In genomic region chr17:25638442-25638841, GRCm38 (mm10) we compare ENCODE assay signal across 29 mouse cellular contexts. TPM values are rescaled to one million over a fixed set of nuclear protein-coding genes. Genes with fewer than 3 reads are reported as not detected.
DNase-seq lines count a peak whose midpoint lies in the region; ATAC-seq lines count a peak whose summit lies in the region.
"Had no signal": no experiment of that assay in that cellular context is flagged by ENCODE, and none has a peak within 500 bp of the region (broad histone marks: within the 10 kb centered on the region; RNA-seq: fewer than 3 reads in every experiment).

No protein-coding gene starts in this region.

- ATAC-seq in forebrain, embryonic 12.5 days (ENCODE audit: low FRiP score): no peak
- ATAC-seq: forebrain, postnatal 0 days; hindbrain, embryonic 16.5 days had no signal

- no peak overlapping the region for H3K4me3 ChIP-seq in forebrain, embryonic 10.5 days
- H3K4me3 ChIP-seq in forebrain, embryonic 12.5 days (replicated peaks): no peak overlapping the region
- no peak overlapping the region for H3K4me3 ChIP-seq in embryonic facial prominence, embryonic 10.5 days
- H3K4me3 ChIP-seq in limb, embryonic 10.5 days: no peak overlapping the region
- H3K4me3 ChIP-seq: embryonic facial prominence, embryonic 13.5 days; heart, adult 2 months; heart, embryonic 12.5 days; layer of hippocampus, adult 2 months; left cerebral cortex, adult 2 months; limb, embryonic 13.5 days; liver, embryonic 15.5 days; megakaryocyte, embryonic 14.5 days; midbrain, embryonic 12.5 days; myocyte; neural tube, embryonic 12.5 days had no signal

- 91% methylated on average over 4 of the region's 4 CpGs for WGBS in forebrain, embryonic 10.5 days
- WGBS in forebrain, embryonic 12.5 days: 89% methylated on average over 4 of the region's 4 CpGs
- 87% methylated on average over 4 of the region's 4 CpGs for WGBS in embryonic facial prominence, embryonic 10.5 days
- WGBS in limb, embryonic 10.5 days: 85% methylated on average over 4 of the region's 4 CpGs

- H3K36me3 ChIP-seq in forebrain, embryonic 10.5 days (replicated peaks): peaks cover 19% of the 10 kb centered on the region
- H3K36me3 ChIP-seq in forebrain, embryonic 12.5 days (replicated peaks): peaks cover 14% of the 10 kb centered on the region; the same call in 1 of the 2 replicates
- H3K36me3 ChIP-seq in embryonic facial prominence, embryonic 10.5 days (replicated peaks): peaks cover 34% of the 10 kb centered on the region
- H3K36me3 ChIP-seq in limb, embryonic 10.5 days: peaks cover 19% of the 10 kb centered on the region
- H3K36me3 ChIP-seq: liver, embryonic 15.5 days had no signal

- peaks cover 59% of the 10 kb centered on the region for H3K4me1 ChIP-seq in forebrain, embryonic 10.5 days
- H3K4me1 ChIP-seq in forebrain, embryonic 12.5 days: peaks cover 21% of the 10 kb centered on the region
- peaks cover 75% of the 10 kb centered on the region for H3K4me1 ChIP-seq in embryonic facial prominence, embryonic 10.5 days
- H3K4me1 ChIP-seq in limb, embryonic 10.5 days: peaks cover 79% of the 10 kb centered on the region

- no peak for DNase-seq in forebrain, embryonic 10.5 days (ENCODE audit: extremely low spot score, low spot score)
- DNase-seq in kidney, postnatal 36 days: peak; percentile 16 to 20
- no peak for DNase-seq in kidney, postnatal 10 days
- DNase-seq in embryonic facial prominence, embryonic 10.5 days (ENCODE audit: low spot score): no peak
- DNase-seq in limb, embryonic 10.5 days (ENCODE audit: low spot score): no peak
- DNase-seq in cerebellum, adult 11 months: no peak
- DNase-seq in B cell, adult 2 months: no peak
- DNase-seq: adrenal gland, postnatal 10 days; cerebellum, adult 9-10 months; cerebellum, postnatal 36 days; forebrain, postnatal 0 days; heart, adult 2 months; lung, postnatal 4 days; thymus, adult 2 months; thymus, postnatal 36 days had no signal

- peak overlapping the region; percentile 0; the same call in 1 of the 2 replicates for H3K27ac ChIP-seq in forebrain, embryonic 10.5 days
- H3K27ac ChIP-seq in forebrain, embryonic 12.5 days: no peak overlapping the region
- peak overlapping the region; percentile 70; the same call in 1 of the 2 replicates for H3K27ac ChIP-seq in embryonic facial prominence, embryonic 10.5 days (replicated peaks)
- peak overlapping the region; percentile 4 for H3K27ac ChIP-seq in limb, embryonic 10.5 days
- H3K27ac ChIP-seq: embryonic facial prominence, embryonic 13.5 days; heart, adult 2 months; kidney, postnatal 0 days; layer of hippocampus, adult 2 months; left cerebral cortex, adult 2 months; limb, embryonic 13.5 days; liver, embryonic 15.5 days; midbrain, embryonic 12.5 days; neural tube, embryonic 12.5 days had no signal

- no peaks in the 10 kb centered on the region for H3K27me3 ChIP-seq in forebrain, embryonic 10.5 days (ENCODE audit: poor library complexity, severe bottlenecking)
- H3K27me3 ChIP-seq in forebrain, embryonic 12.5 days: no peaks in the 10 kb centered on the region
- no peaks in the 10 kb centered on the region for H3K27me3 ChIP-seq in embryonic facial prominence, embryonic 10.5 days (replicated peaks; ENCODE audit: low read depth, poor library complexity, severe bottlenecking)
- H3K27me3 ChIP-seq in limb, embryonic 10.5 days (ENCODE audit: low read depth, poor library complexity, severe bottlenecking): peaks cover 10% of the 10 kb centered on the region; the same call in 1 of the 2 replicates
- H3K27me3 ChIP-seq: embryonic facial prominence, embryonic 13.5 days; heart, embryonic 12.5 days; limb, embryonic 13.5 days; liver, embryonic 15.5 days; midbrain, embryonic 12.5 days; neural tube, embryonic 12.5 days had no signal

- H3K9ac ChIP-seq in forebrain, embryonic 12.5 days: no peak overlapping the region
- H3K9ac ChIP-seq: embryonic facial prominence, embryonic 13.5 days; forebrain, postnatal 0 days; heart, embryonic 12.5 days; limb, embryonic 13.5 days; liver, embryonic 15.5 days; midbrain, embryonic 12.5 days; neural tube, embryonic 12.5 days had no signal

- no peaks in the 10 kb centered on the region for H3K9me3 ChIP-seq in forebrain, embryonic 10.5 days
- no peaks in the 10 kb centered on the region for H3K9me3 ChIP-seq in forebrain, embryonic 12.5 days
- H3K9me3 ChIP-seq in embryonic facial prominence, embryonic 10.5 days: no peaks in the 10 kb centered on the region
- no peaks in the 10 kb centered on the region for H3K9me3 ChIP-seq in limb, embryonic 10.5 days (replicated peaks)
- H3K9me3 ChIP-seq: embryonic facial prominence, embryonic 13.5 days; G1E; heart, embryonic 12.5 days; limb, embryonic 13.5 days; liver, embryonic 15.5 days; megakaryocyte, embryonic 14.5 days; midbrain, embryonic 12.5 days; neural tube, embryonic 12.5 days had no signal

- no peak overlapping the region for H3K4me2 ChIP-seq in forebrain, embryonic 12.5 days
- H3K4me2 ChIP-seq: embryonic facial prominence, embryonic 13.5 days; heart, embryonic 12.5 days; limb, embryonic 13.5 days; liver, embryonic 15.5 days; midbrain, embryonic 12.5 days; neural tube, embryonic 12.5 days had no signal

RNA-seq across cellular contexts. Expression of gene Lmf1, which starts 59.6 kb away (rescaled TPM):
- polyA plus RNA-seq in forebrain, embryonic 10.5 days (2016; fragmentation: Nextera tagmentation; extraction: Ambion mirVana): 22.0 and 24.0 TPM in 2 replicates
- polyA plus RNA-seq in forebrain, embryonic 12.5 days (2016; fragmentation: Nextera tagmentation; extraction: Ambion mirVana): 17.8 and 21.0 TPM in 2 replicates
- polyA plus RNA-seq in embryonic facial prominence, embryonic 10.5 days (2016; fragmentation: Nextera tagmentation; extraction: Ambion mirVana): 26.3 and 26.6 TPM in 2 replicates
- polyA plus RNA-seq in limb, embryonic 10.5 days (2016; fragmentation: Nextera tagmentation; extraction: Ambion mirVana): 28.9 and 29.0 TPM in 2 replicates

Comparison
In these comparisons a context has a peak if more than half of its experiments do, and no peak if none do; other contexts are left out.
1. DNase-seq: peak in kidney, postnatal 36 days (2 of 2); none in forebrain, embryonic 10.5 days (single experiment), kidney, postnatal 10 days (single experiment), embryonic facial prominence, embryonic 10.5 days (single experiment), limb, embryonic 10.5 days (single experiment), cerebellum, adult 11 months (single experiment) and B cell, adult 2 months (0 of 2).